Mouse (Mus musculus) embryonic stem cell, embryonic (primary cell): ENCODE results near the gene Pttg1ip.

Experiments
- CTCF ChIA-PET, 4 experiments: fragments of 300-600 bp in 2 of 4; fragments of 350-600 bp in 2 of 4; sonication (Branson Sonifier 250); formaldehyde crosslinking; loops; one replicate each; lab custom pipeline; 2022; ENCODE audit warnings: inconsistent platforms in 2 of 4; lab: Charles Lee
- POLR2A ChIA-PET, 4 experiments: fragments of 300-600 bp in 2 of 4; fragments of 350-600 bp in 2 of 4; sonication (Branson Sonifier 250); formaldehyde crosslinking; loops; one replicate each; lab custom pipeline; 2022; ENCODE audit warnings: antibody characterized with exemption in 4 of 4, inconsistent platforms in 1 of 4; lab: Charles Lee

Pttg1ip gene

DNA sequence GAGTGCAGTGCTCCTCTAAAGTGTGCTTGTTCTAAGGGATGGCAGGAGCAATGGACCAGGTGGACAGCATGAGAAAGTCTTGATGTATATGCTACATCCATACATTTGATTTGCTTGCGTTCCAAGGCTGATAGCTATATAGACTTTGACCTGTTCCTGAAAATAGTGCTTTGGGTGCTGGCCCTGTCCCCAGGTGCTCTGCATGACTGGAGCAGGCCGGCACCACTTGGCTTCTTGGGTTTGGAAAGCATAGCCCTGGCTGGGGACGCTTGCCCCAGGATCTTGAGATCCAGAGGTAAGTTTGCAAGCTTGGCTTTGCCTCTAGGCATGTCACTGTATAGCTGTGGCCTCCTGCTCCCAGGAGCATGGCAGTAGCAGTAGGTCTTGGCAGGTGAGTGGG, 5.1 kb downstream of the Pttg1ip start:
- ChIA-PET POLR2A (interaction anchor here in 3 of 4 experiments (0.6 to 2.7 kb wide), 13 partner anchors 9 to 787 kb away, joined by 3 to 8 read pairs (median 3); partner anchors contain the start of gene Ube2g2 (in 1 of the 3)), CTCF (interaction anchor here in 2 of 4 experiments (0.6 to 0.7 kb wide), 2 partner anchors 14 to 44 kb away, joined by 3 read pairs; no protein-coding TSS in a partner anchor)

DNA sequence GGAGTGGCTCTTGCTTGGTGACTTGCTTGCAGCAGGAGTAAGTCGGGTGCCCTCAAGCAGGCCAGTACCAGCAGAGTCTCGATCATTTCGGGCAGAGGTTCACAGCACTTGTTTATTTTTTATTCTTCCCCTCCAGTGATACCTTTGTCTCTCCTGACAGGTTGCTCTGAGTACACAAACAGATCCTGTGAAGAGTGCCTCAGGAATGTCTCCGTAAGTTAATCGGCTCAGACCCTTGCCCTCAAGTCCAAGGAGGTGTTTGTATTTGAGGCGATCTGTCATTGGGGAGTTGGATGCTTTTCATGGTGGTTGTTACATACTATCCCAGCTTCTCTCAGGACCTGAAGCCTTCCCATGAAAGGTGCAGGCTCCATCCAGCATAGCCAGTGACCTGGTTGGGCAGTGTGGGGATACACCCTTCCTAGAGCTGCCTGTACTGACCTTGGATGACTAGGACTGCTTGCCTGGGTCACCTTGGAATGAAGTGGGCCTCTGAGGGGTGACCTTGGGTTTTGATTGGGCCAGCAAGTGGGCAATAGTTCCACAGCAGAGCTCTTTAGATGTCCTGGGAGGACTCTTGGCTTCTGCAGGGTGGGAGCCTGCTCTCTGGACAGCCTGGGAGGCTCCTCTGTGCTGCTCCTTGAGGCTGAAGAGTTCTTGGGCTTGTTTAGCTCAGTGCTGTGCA, 5.7 kb downstream of the Pttg1ip start:
- POLR2A ChIA-PET: interaction anchor here in 3 of 4 experiments (0.6 to 2.7 kb wide), 13 partner anchors 9 to 788 kb away, joined by 3 to 8 read pairs (median 3); partner anchors contain the start of gene Ube2g2 (in 1 of the 3)

DNA sequence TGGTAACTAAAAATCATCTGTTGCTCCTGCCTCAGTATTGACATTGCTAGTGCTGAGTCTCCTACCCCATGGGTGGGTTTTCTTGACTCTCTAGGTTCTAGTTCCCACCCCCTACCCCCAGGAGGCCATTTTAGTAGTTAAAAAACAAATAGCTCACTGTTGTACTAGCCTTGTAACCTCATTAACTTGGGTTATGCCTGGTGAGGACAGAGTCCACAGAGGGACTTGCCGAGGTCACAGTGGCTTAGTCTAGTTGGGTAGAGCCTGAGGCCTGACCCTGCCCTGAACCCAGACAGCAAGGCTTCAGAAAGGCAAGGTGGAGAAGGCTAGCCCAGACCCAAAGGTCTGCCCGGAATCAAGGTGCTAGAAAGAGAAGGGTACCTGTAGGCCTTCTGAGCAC, 6.5 kb downstream of the Pttg1ip start:
- ChIA-PET CTCF (interaction anchor here in 2 of 4 experiments (0.6 to 1.2 kb wide), 2 partner anchors 18 to 42 kb away, joined by 3 read pairs; no protein-coding TSS in a partner anchor), POLR2A (interaction anchor here in 2 of 4 experiments (1.2 to 3.5 kb wide), 5 partner anchors 8 to 20 kb away, joined by 3 to 15 read pairs (median 7); no protein-coding TSS in a partner anchor)

More for the DNA sequence above, 5.7 kb downstream of the Pttg1ip start:
- CTCF ChIA-PET: interaction anchor here in 2 of 4 experiments (0.6 to 1.2 kb wide), 3 partner anchors 15 to 44 kb away, joined by 3 read pairs; no protein-coding TSS in a partner anchor

DNA sequence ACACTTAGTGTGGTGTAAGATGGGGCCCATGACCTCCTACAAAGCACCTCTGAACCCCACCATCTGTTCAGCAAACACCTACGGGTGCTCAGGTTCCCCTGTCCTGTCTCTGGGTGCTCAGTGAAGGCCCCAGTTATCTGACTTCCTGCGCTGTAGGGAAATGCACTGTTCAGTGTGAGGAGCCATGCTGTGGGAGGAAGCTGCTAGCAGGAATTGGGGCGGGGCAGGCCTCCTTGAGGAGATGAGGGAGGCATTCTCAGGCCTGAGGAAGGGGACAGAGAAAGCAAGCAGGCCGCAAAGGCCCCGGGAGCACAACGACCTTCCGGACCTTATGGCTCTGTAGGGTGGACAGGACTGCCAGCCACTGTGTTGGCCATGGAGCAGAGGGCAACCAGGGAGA, 7.6 kb downstream of the Pttg1ip start:
- ChIA-PET POLR2A (interaction anchor here in 3 of 4 experiments (0.6 to 7.0 kb wide), 8 partner anchors 8 to 435 kb away, joined by 3 to 87 read pairs (median 14); partner anchors contain the start of gene Pttg1ip (in 1 of the 3)), CTCF (interaction anchor here in 3 of 4 experiments (2.9 to 3.6 kb wide), 4 partner anchors 8 to 47 kb away, joined by 17 to 44 read pairs (median 29); partner anchors contain the start of gene Pttg1ip (in 1 of the 3))

DNA sequence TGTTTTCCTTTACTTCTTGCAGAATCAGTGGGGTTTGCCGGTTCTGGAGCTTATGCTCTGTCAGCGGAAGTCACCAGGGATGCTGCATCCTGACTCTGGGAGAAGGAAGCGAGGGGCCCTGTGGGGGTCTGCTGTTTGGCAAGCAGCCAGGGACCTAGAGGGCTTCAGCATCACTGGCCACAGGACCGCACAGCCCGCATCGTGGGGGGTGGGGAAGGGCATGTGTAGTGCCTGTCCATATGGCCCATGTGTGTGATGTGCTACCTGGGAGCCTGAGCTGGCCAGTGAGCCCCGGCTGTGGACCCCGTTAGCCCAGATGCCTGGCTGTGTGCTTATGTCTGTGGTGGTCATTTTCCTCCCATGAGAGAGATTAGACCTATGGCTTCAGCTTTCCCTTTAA, 8.2 kb downstream of the Pttg1ip start:
- ChIA-PET CTCF (interaction anchor here in 3 of 4 experiments (0.8 to 3.6 kb wide), 15 partner anchors 9 to 312 kb away, joined by 3 to 44 read pairs (median 14); partner anchors contain the start of genes Pttg1ip (in 1 of the 3) and Ube2g2 (in 1 of the 3)), POLR2A (interaction anchor here in 3 of 4 experiments (0.6 to 7.0 kb wide), 15 partner anchors 8 to 435 kb away, joined by 3 to 87 read pairs (median 13); partner anchors contain the start of genes Pttg1ip (in 3 of the 3) and Gm49325 (in 1 of the 3))

DNA sequence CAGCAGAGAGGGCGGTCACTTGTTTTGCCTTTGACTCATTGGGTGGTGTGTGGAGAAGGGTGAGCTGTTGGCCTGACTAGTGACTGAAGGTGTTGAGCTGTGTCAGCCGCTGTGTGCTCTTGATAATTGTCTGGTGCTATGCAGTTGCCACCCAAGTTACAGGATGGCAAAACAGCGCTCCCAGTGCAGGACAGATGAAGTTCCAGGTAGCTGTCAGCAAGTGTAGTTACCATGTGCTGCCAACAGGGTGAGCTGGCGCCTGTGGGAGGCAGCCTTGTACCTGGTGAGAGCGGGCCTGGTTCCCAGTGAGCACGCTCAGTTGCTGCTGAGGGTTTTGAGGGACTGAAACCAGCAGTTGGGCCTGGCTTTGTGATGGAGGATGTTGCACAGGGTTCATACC, 9.3 kb downstream of the Pttg1ip start:
- ChIA-PET CTCF (interaction anchor here (0.6 to 3.6 kb wide), 41 partner anchors 9 to 429 kb away, joined by 3 to 44 read pairs (median 4); partner anchors contain the start of genes Pttg1ip (in 4 of the 4) and Ube2g2 (in 1 of the 4)), POLR2A (interaction anchor here (0.6 to 7.0 kb wide), 24 partner anchors 9 to 872 kb away, joined by 3 to 87 read pairs (median 6); partner anchors contain the start of genes Pttg1ip (in 3 of the 4), Gm49325 (in 1 of the 4) and Ube2g2 (in 1 of the 4))

DNA sequence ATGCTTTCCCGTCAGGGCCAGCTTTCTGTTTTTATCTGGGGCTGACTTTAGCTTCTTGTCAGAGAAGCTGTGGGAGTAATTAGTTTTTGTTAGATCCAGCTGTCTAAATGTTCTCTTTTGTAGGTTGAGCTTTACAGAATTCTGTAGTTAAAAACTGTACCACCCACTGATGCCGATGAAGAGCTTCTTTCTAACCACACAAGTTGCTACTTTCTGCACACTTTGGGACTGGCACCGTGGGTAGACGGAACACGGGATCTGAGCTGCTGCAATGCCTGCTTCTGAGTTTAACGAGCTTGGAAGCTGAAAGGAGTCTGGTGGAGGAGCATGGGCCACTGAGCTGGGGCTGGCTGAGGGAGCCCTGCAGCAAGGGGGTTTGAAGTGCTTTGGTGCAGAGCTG, 10.0 kb downstream of the Pttg1ip start:
- CTCF ChIA-PET: interaction anchor here (0.5 to 3.6 kb wide), 27 partner anchors 9 to 593 kb away, joined by 3 to 44 read pairs (median 9); partner anchors contain the start of genes Pttg1ip (in 4 of the 4) and Ube2g2 (in 1 of the 4)
- POLR2A ChIA-PET: interaction anchor here (0.6 to 7.0 kb wide), 21 partner anchors 8 to 74 kb away, joined by 3 to 87 read pairs (median 8); partner anchors contain the start of genes Pttg1ip (in 3 of the 4) and Gm49325 (in 1 of the 4)

DNA sequence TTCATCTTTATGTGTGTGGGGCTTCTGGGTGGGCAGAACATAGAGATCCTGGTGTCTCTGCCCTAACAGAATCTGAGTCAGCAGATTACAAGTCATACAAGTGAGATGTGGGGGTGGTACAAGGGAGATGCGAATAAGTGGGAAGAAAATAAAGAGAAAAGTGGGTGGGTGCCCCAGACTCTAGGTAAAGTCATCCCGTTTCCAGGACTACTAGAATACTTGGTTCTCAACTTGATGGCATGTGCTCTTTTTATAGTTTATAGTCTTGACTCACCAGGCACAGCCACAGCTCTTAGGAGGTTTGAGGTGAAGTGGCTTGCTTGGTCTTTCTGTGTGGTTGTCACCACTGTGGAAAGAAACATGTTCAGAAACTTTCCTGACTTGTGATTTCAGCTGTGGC, 14.5 kb downstream of the Pttg1ip start:
- CTCF ChIA-PET: interaction anchor here in 2 of 4 experiments (0.6 to 1.3 kb wide), 2 partner anchors 9 to 11 kb away, joined by 3 read pairs; no protein-coding TSS in a partner anchor
- POLR2A ChIA-PET: interaction anchor here in 2 of 4 experiments (1.0 to 4.4 kb wide), 7 partner anchors 9 to 26 kb away, joined by 3 to 20 read pairs (median 7); partner anchors contain the start of genes Pttg1ip (in 1 of the 2) and Ube2g2 (in 1 of the 2)

DNA sequence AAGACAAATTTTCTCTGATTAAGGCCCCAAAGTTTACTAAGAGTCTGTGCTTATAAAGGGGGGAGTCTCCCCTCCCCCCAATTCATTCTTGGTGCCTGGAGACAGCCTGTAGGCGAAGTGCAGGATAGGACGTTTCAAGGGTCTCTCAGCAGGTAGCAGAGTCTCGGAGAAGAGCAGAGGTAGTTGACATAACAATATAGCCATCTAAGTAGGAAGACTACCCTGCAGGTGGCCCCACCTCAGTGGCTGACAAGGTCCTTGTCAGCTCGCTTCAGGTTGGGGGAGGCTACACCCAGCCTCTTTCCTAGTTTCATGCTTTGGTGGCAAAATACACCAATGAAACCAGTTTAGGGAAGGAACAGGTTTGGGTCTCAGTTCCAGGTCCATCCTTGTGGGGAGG, 21.5 kb downstream of the Pttg1ip start:
- POLR2A ChIA-PET: interaction anchor here in 3 of 4 experiments (1.0 to 6.9 kb wide), 19 partner anchors 10 to 409 kb away, joined by 3 to 80 read pairs (median 5); partner anchors contain the start of genes Pttg1ip (in 3 of the 3) and Ube2g2 (in 3 of the 3)
- CTCF ChIA-PET: interaction anchor here (0.5 to 3.8 kb wide), 11 partner anchors 9 to 36 kb away, joined by 3 to 35 read pairs (median 4); partner anchors contain the start of gene Pttg1ip (in 1 of the 4)

DNA sequence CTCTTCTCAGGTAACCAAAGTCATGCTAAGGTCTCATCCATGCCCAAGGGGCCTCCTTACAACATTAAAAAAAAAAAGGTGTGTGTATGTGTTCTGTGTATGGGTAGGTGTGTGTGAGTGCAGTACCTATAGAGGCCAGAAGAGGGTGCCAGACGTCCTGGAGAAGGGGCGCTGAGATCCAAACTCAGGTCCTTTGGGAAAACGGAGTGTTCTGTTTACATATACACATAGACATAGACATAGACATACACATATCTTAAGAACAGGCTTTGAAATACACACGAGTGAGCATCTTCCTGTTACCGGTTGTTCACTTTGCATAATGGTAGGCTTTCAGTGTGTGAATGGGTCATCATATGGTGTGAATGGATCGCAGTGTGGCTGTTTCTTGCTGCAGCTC, 22.6 kb downstream of the Pttg1ip start:
- ChIA-PET POLR2A (interaction anchor here in 3 of 4 experiments (0.6 to 6.9 kb wide), 19 partner anchors 8 to 723 kb away, joined by 3 to 80 read pairs (median 6); partner anchors contain the start of genes Pttg1ip (in 3 of the 3) and Ube2g2 (in 1 of the 3)), CTCF (interaction anchor here (0.5 to 3.8 kb wide), 21 partner anchors 10 to 741 kb away, joined by 3 to 35 read pairs (median 4); partner anchors contain the start of genes Pttg1ip (in 2 of the 4), Fam207a (in 1 of the 4) and Ube2g2 (in 1 of the 4))

DNA sequence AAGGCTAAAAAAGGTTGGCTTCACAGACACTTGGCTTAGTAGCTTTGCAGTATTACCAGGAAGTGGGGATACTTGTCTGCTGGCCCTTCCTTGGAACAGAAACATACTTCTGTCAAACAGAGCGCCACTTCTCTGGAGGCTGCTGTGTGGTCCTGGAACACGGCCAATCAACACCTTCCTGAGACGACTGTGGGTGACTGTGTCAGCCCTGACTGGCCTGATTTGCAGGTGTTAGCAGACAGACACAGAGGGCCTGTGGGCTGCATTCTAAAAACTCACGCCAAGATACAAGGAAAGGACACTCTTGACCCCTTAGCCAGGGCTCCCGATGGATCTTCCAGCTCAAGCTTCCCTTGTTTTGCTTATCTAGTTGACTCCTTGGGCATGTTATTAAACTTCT, 23.4 kb downstream of the Pttg1ip start:
- CTCF ChIA-PET: interaction anchor here (0.5 to 3.8 kb wide), 29 partner anchors 8 to 741 kb away, joined by 3 to 35 read pairs (median 4); partner anchors contain the start of genes Pttg1ip (in 2 of the 4), Fam207a (in 1 of the 4) and Ube2g2 (in 1 of the 4)
- POLR2A ChIA-PET: interaction anchor here in 3 of 4 experiments (0.7 to 6.9 kb wide), 26 partner anchors 8 to 412 kb away, joined by 3 to 80 read pairs (median 5); partner anchors contain the start of genes Pttg1ip (in 3 of the 3) and Ube2g2 (in 3 of the 3)

DNA sequence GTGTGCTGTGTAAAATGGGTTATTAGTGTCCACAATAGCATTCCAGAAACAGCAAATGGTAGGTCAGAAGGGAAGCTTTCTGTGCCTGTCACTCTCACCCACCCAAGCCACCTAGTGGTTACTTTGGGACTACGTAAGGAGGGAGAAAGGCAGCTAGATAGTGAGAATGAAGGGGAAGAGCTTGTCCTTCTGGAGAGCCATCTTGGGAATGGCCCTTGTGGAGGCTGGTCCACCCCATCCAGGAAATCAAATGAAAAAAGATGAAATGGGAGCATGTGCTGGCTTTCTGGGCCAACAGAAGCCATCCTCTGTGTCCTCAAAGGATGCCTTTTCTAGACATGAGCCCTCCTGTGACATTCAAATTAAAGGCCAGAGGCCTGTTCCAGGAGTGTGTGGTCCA, 23.8 kb downstream of the Pttg1ip start:
- ChIA-PET CTCF (interaction anchor here (0.6 to 3.8 kb wide), 28 partner anchors 8 to 412 kb away, joined by 3 to 35 read pairs (median 4); partner anchors contain the start of genes Pttg1ip (in 2 of the 4), Fam207a (in 1 of the 4) and Ube2g2 (in 1 of the 4)), POLR2A (interaction anchor here (0.6 to 6.9 kb wide), 22 partner anchors 9 to 413 kb away, joined by 3 to 80 read pairs (median 6); partner anchors contain the start of genes Pttg1ip (in 4 of the 4) and Ube2g2 (in 3 of the 4))

DNA sequence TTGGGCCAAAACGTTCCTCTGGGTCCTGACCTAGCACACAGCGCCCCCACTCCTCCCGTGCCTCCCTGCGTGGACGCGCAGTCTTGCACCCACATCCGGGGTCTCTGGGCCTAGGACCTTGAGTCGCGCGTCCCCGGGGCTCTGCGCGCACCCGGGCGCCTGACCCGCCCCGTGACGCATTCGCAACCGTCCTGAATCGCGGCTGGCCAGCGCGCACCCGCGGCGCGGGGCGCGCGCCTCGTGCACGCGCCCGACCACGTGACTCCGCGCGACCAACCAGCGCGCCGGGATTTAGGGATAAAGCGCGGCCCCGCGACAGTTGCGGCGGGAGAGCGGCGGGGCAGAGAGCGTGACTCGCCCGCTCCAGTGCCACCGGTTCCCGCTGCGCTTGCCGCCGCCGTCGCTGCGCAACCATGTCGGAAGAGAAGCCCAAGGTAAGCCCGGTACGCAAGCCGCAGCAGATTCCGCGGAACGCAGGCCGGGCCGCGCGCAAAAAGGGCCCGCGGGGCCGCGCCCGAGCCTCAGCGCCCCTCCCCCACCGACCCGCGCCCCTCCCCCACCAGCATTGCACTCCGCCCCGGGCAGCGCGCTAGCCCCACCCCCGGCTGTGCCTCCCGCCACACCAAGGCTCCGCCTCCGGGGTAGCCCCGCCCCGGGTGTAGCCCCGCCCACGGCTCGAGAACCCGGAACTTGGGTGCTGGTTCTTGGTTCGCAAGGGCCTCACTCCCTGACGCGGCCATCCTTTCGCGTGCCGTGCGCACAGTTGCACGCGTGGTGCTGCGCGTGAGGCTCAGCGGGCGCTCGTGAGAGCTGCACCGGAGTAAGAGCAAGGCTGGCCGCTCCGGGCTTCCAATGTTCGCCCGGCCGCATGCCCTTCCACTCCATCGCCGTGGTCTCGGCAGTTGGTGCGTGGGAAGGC, 24.6 kb downstream of the Pttg1ip start, which contains the start of the genes Sumo3 and Gm49325:
Sumo3 (plus strand) TSS at position 190 of the 919 bp plus-strand sequence.
Gm49325 (plus strand) TSS at position 290 of the 919 bp plus-strand sequence.
- POLR2A ChIA-PET: interaction anchor here (0.6 to 6.9 kb wide), 35 partner anchors 9 to 258 kb away, joined by 3 to 80 read pairs (median 8); partner anchors contain the start of genes Pttg1ip (in 4 of the 4) and Ube2g2 (in 3 of the 4)
- CTCF ChIA-PET: interaction anchor here (0.6 to 3.8 kb wide), 23 partner anchors 8 to 413 kb away, joined by 3 to 35 read pairs (median 5); partner anchors contain the start of genes Pttg1ip (in 2 of the 4) and Ube2g2 (in 1 of the 4)

DNA sequence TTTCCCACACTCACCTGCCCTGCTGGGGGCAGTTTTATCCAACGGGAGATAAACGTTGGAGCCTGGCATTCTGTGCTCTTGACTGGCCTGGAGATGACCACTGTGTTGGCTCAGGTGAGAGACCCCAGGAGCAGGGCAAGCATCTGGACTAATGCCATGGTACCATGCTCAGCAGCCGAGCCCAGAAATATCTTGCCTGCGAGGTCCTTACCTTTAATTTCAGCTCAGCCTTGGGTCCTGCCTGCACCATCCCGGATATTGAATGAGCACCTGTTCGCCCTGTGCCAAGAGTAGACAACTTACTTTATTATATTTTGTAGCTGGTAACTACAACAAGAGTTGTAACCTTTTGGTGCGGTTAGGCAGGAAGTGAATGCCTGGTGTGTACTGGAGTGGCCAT, 25.3 kb downstream of the Pttg1ip start:
- ChIA-PET CTCF (interaction anchor here in 2 of 4 experiments (1.1 to 2.1 kb wide), 4 partner anchors 16 to 25 kb away, joined by 3 to 8 read pairs (median 5); no protein-coding TSS in a partner anchor), POLR2A (interaction anchor here in 3 of 4 experiments (0.6 to 3.2 kb wide), 33 partner anchors 9 to 574 kb away, joined by 3 to 49 read pairs (median 8); partner anchors contain the start of genes Pttg1ip (in 3 of the 3), Ube2g2 (in 3 of the 3) and Pofut2 (in 1 of the 3))

DNA sequence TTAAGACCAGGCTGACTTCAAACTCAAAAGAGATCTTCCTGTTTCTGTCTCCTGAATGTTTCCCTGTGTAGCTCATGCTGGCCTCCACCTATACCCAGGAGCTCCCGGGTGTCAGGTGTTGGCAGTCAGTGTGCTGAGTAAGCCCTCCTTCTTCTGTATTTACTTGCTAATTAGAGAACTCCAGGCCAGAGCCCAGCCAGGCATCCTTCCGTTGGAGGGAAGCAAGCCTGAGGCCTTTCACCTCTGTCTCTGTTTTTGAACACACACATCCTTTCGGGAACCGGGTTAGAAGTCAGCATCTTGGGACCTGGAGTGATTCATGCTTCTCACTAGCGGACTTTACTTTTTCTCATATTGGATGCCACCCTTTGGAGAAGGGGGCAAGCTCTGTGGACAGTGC, 25.9 kb downstream of the Pttg1ip start:
- CTCF ChIA-PET: interaction anchor here in 2 of 4 experiments (0.5 to 2.1 kb wide), 5 partner anchors 16 to 40 kb away, joined by 3 to 8 read pairs (median 5); no protein-coding TSS in a partner anchor

More for the DNA sequence above, 25.9 kb downstream of the Pttg1ip start:
- POLR2A ChIA-PET: interaction anchor here (0.6 to 3.2 kb wide), 43 partner anchors 8 to 716 kb away, joined by 3 to 49 read pairs (median 5); partner anchors contain the start of genes Pttg1ip (in 3 of the 4), Ube2g2 (in 3 of the 4) and Pofut2 (in 1 of the 4)
